Mouse (Mus musculus) heart, adult 18-20 months (tissue): ENCODE data around the gene Slc9b2. TPM values are rescaled to one million over a fixed set of nuclear protein-coding genes. Genes with fewer than 3 reads are reported as not detected.

Experiments
- DNase-seq, 2 experiments: peaks; one replicate each; pipeline ENCODE4 v3.0.0; 2021 to 2022; ENCODE audit warnings: mixed read lengths in 1 of 2
- total RNA-seq, 2 experiments: library from RNA; stranded (reverse); gene quantifications; 2 replicates each; pipeline ENCODE4 v1.2.3; 2021

Gene Slc9b2
- total RNA-seq, 2 experiments from 2014 or later = 0.18 to 0.35 TPM

- DNase-seq = no peak
Measured at GRCm38 (mm10) chr3:135313727-135314126, 6.2 kb downstream of the Slc9b2 start.

- DNase-seq = no peak
Measured at GRCm38 (mm10) chr3:135314811-135315210, 7.3 kb downstream of the Slc9b2 start.

DNA sequence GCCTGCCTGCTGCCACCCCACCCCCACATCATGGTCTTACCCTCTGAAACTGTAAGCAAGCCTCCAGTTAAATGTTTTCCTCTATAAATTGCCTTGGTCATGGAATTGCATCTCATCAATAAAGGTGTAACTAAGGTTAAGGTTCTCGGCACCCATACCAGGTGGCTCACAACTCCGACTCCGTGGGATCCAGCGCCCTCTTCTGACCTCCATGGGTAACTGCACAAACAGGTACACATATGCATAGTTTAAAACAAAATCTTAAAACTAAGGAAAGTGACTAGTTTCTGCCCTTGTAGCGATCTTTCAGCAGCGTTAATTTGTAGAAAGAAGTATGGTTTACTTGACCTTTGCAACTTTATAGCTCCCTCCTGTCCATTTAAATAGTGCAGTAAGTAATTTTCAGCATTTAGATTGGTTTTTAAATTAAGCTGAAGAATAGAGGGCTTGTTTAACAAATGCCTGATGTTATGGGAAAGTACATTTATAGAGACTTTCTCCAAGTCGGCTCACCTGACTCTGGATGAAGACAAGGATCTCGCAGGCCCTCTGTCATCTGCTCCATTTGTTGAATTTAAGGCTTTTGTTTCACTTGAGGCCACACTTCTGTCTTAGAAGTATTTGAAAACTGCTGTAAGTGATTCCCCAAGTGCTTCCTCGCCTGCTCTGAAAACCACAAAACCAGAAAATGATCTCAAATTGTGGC is 8.4 kb downstream of the Slc9b2 start:
- no peak for DNase-seq

DNA sequence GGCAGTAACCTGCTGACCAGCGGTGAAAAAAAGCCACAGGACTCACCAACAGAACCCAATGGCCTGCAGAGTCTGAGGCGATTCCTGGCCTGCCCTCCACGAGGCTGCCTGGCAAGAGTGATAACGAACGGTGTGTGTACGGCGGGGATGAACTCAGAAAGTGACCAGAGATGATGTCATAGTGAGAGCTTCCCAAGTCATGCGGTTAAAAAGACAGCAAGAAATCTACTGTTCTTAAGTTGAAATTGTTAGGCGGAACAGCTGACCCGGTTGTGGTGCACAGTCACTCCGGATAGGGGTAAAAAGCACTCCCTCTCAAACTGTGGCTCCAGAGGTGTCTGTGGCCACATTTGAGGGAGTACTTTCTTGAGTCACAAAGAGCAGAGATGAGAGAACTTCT is 10.8 kb downstream of the Slc9b2 start:
- DNase-seq = no peak

DNA sequence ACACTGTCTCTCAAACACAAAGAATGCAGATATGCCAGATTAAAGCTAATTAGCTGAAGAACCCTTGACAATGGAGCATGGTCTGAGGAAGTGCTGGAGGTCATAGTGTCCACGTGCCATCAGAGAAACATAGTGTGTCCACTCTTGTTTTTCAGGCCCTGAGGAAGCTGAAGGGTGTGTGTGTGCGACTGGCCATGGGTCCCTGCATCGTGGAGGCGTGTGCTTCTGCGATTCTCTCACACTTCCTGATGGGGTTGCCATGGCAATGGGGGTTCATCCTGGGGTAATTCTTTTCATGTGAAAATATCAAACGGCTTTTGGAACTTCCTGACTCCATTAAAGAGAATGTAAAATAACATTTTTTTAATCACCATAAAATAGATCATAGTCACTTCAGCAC is 16.9 kb downstream of the Slc9b2 start:
- DNase-seq = no peak

DNA sequence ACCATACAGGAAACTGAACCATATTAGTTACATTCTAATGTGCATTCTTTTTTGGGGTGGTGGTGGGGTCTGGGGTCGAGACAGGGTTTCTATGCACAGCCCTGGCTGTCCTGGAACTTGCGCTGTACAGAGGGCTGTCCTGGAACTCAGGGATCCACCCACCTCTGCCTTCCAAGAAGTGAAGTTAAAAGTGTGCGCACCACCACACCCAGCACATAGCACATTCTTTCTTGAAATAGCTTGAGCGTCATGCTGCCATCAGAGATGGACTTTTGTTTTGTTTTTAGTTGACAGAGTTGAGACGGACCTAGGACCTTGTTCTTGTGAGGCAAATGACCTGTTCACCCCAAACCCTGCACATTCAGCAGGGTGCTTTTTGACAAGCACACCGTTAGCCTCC is 19.7 kb downstream of the Slc9b2 start:
- DNase-seq = peak in 1 of 2 experiments; percentile 33

DNA sequence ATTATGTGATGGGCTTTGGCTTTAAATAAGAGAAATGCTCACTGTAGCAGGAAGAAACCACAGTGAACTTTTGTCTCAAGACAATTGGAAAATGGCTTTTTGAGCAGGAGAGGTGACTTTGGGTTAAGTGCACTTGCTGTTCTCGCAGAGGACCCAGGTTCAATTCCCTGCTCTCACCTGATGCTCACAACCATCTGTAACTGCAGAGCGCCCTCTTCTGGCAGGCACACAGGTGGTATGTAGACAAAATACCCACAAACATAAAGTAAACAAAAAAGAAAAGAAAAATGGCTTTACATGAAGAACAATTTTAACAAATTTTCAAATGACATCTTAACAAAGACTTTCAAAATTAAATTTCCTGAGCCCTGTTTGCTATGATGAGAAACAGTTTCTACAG is 20.1 kb downstream of the Slc9b2 start:
- DNase-seq = no peak

- DNase-seq = peak; percentile 4 to 43
Measured at GRCm38 (mm10) chr3:135328560-135328959, 21.1 kb downstream of the Slc9b2 start.

- DNase-seq = no peak
Measured at GRCm38 (mm10) chr3:135332691-135333090, 25.2 kb downstream of the Slc9b2 start.

- no peak for DNase-seq
Measured at GRCm38 (mm10) chr3:135333763-135334162, 26.3 kb downstream of the Slc9b2 start.

DNA sequence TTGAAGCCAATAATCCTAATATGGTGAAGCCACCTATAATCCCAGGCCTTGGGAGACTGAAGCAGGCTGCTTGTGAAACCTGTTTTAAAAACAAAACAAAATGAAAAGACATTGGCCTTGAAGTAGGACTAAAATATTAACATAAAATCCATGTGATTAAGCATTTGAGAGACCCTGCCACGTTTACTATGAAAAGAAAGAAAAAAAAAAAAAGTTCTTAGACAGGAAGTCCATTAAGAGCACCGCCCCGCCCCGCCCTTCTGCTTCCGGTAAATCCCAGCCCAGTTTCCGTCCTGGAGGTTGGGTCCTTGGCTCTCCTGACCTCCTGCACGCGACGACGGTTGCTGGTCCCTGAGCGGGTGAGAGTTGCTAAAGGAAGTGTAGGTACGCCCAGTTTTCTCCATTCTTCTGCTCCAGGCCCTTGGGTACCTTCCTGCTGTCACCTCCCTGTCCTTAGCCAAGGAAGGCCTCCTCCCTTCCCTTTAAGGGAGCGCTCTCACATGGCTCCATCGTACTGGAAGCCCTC is 40.3 kb downstream of the Slc9b2 start, which contains the start of gene Slc9b1:
Gene Slc9b1, plus strand, starts transcription at position 291 of the 526 bp plus-strand sequence.
- DNase-seq = peak; percentile 11 to 34

DNA sequence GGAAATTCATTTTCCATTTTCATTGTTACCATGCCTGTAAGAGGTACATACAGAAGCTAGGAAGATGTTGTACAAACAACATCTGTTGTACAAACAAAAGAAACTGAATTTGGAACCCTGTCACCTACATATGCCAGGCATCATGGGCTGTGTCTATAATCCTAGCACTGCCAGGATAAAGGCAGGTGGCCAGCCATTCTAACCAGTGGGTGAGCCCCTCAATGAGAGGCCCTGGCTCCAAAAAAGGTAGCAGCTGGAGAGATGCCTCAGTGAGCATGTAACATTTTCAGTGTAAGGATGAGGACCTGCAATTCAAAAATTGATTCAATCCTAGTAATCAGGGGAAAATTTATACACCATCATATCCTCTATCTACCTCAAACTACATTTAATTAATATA is 41.5 kb downstream of the Slc9b2 start:
- DNase-seq = no peak

DNA sequence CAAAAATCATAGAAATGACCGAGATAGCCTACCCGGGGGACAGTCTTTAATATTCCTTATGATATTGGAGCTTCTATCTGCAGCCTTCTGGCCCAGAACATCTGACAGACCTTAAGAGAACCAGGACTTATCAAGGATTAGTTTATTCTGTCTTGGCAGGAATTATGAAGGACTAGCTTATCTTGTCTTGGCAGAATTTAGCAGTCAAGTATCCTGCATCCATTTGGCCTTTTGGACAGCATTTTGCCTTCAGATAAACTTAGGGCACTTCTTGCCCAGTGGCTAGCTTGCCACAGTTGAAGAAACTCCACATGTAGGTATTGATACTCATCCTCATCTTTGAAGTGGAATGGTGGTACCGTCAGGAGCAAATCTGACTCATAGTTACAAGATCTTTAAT is 44.4 kb downstream of the Slc9b2 start:
- DNase-seq = no peak

- DNase-seq = no peak
Measured at GRCm38 (mm10) chr3:135357394-135357793, 49.9 kb downstream of the Slc9b2 start.

DNA sequence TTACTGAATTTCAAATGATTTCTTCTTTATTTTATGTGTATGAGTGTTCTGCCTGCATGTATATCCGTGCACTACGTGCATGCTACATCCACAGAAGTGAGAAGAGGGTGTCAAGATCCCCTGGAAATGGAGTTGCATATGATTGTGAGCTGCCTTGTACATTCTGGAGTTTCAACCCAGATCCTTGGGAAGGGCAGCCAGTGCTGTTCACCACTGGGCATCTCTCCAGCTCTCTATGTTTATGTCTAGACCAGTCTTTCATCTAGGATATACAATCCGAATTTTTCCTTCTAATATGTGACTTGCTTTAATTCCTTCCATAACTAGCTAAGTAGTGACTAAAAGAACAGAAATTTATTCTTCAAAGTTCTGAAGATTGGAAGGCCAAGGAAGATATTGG is 68.3 kb downstream of the Slc9b2 start:
- DNase-seq = no peak

DNA sequence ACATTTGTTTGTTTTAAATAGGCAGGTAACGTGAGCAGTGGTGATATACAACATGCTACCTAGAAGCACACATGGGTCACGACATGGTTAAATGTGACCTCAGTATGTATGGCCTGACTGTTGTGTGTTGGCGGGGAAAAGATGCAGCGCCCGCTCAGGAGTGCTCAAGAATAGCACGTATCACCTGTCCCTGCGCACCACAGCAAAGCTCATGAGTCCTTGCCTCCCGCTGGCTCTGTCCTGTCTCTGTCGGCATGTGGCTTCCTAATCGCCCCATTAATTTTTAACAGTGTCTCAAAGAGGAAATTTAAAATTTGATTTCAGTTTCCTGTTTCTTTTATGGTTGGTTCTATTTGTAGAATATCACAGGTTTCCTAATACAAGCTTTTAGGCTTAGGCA is 69.9 kb downstream of the Slc9b2 start:
- DNase-seq = no peak

DNA sequence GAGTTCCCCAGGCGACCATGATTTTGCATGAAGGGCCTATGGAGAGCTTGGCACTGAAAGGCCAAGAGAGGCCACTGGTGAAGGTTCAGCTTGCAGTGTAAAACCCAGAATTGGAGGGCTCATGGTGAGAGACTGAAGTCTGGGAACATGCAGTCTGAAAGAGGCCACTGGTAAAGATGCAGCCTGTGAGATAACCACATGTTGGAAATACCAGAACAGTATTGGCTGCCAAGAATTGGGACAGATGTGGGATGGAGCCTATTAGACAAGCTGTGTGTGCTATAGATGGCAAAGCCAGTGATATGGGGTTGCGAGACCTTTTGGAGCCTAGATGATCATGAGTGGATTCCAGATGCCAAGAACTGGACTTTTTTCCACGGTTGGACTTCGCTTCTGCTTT is 72.4 kb downstream of the Slc9b2 start:
- no peak for DNase-seq

DNA sequence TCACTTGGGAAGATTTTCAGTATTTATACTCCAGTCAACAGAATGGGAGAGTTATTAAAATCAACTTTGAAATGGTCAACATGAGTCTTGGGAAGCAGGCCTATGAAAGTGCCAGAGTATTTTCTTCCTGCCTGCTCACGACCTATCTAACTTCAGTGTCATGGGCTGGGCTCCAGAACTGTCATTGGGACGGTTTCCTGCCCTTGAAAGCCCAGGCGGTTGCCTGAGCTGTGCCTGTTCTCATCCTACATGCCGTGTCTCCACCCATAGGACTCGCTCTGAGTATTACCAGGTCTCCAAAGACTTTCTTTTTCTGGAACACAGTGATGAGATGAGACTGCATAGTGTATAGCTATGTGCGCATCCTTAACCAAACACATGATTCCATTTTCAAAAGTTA is 85.7 kb downstream of the Slc9b2 start:
- peak; percentile 26 to 41 for DNase-seq

Other genes with a start within 250 kb of the Slc9b2 start
- gene Cenpe, start 95.2 kb upstream of the Slc9b2 start, total RNA-seq = 1 to 10 TPM in 1 of 2 experiments, under 1 TPM in 1; 0.82 to 1.1 TPM
- gene Bdh2, start 26.5 kb upstream of the Slc9b2 start, total RNA-seq = 1 to 10 TPM; 3.2 to 4.6 TPM
- under 1 TPM; 0.69 to 0.92 TPM for gene Slc9b1, start 40.3 kb downstream of the Slc9b2 start, total RNA-seq
- 10 to 100 TPM; 44.1 to 49.3 TPM for gene Cisd2, start 116.2 kb downstream of the Slc9b2 start, total RNA-seq
- gene Ube2d3, start 130.4 kb downstream of the Slc9b2 start, total RNA-seq = 100 to 1,000 TPM; 365 to 406 TPM
- 10 to 100 TPM; 15.0 to 17.5 TPM for gene Manba, start 177.9 kb downstream of the Slc9b2 start, total RNA-seq